Mouse (Mus musculus) embryonic fibroblast, embryonic 13.5 days (primary cell): ENCODE data around the gene 9530003J23Rik.

ENCODE experiments used
- CTCF ChIP-seq: IDR thresholded peaks from 2 replicates; pipeline ENCODE4 v1.5.1; 2011; ENCODE audit warnings: mild to moderate bottlenecking, control low read depth, low read length, moderate library complexity, borderline replicate concordance; ENCODE audit not compliant: insufficient read depth
- POLR2A ChIP-seq: IDR thresholded peaks from 2 replicates; pipeline ENCODE4 v1.6.1; 2011; ENCODE audit warnings: low read depth, mild to moderate bottlenecking, control low read depth, low read length, moderate library complexity

- TF ChIP-seq POLR2A (no peak), CTCF (no peak)
These were observed 35.4 kb downstream of the 9530003J23Rik start for GRCm38 (mm10) chr10:117202981-117203557.
